ENCODE assay signal across 27 mouse cellular contexts in the genomic region with DNA sequence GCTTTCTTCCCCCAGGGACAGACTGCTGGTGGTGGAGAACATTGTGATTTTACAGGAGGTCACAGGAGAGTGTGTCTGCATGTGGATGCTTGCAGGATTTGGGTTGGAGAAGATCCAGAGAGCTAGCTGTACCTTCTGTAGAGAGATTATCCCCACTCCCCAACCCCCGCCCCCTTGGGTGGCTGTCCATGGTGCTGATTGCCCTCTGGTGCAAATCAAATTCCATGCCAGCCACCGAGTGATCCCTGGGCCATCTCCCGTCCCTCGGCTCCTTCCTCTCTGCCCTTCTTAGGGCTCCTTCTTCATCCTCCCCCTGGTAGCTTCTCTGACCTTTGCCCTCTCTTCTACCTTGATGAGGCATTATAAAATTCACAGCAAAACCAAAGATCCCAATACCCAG.
DNase-seq lines count a peak whose midpoint lies in the region; ATAC-seq lines count a peak whose summit lies in the region.
"Had no signal": no experiment of that assay in that cellular context is flagged by ENCODE, and none has a peak within 500 bp of the region (broad histone marks: within the 10 kb centered on the region; RNA-seq: fewer than 3 reads in every experiment).

No protein-coding gene starts in this region.

- no peak overlapping the region for H3K4me3 ChIP-seq in kidney, embryonic 14.5 days (ENCODE audit: low read length)
- no peak overlapping the region for H3K4me3 ChIP-seq in embryonic facial prominence, embryonic 10.5 days
- H3K4me3 ChIP-seq in limb, embryonic 11.5 days (ENCODE audit: low read depth, low read length) = no peak overlapping the region
- H3K4me3 ChIP-seq: erythroblast, embryonic 14.5 days; heart, adult 2 months; heart, embryonic 12.5 days; hindbrain, embryonic 12.5 days; limb, embryonic 13.5 days; megakaryocyte, embryonic 14.5 days; midbrain, embryonic 12.5 days; neural tube, embryonic 13.5 days had no signal

- WGBS in kidney, embryonic 14.5 days = 10% methylated on average over 4 of the region's 4 CpGs
- WGBS in embryonic facial prominence, embryonic 10.5 days = 22% methylated on average over 4 of the region's 4 CpGs
- 27% methylated on average over 4 of the region's 4 CpGs for WGBS in limb, embryonic 11.5 days

- no peaks in the 10 kb centered on the region for H3K27me3 ChIP-seq in kidney, embryonic 14.5 days (ENCODE audit: control insufficient read depth, insufficient read depth, low read length)
- no peaks in the 10 kb centered on the region for H3K27me3 ChIP-seq in embryonic facial prominence, embryonic 10.5 days (replicated peaks; ENCODE audit: low read depth, poor library complexity, severe bottlenecking)
- H3K27me3 ChIP-seq in limb, embryonic 11.5 days (ENCODE audit: control insufficient read depth, insufficient read depth, low read length) = no peaks in the 10 kb centered on the region
- H3K27me3 ChIP-seq: heart, embryonic 12.5 days; hindbrain, embryonic 12.5 days; limb, embryonic 13.5 days; midbrain, embryonic 12.5 days; neural tube, embryonic 13.5 days had no signal

- no peaks in the 10 kb centered on the region for H3K36me3 ChIP-seq in kidney, embryonic 14.5 days (ENCODE audit: control insufficient read depth, insufficient read depth, low read length)
- H3K36me3 ChIP-seq in embryonic facial prominence, embryonic 10.5 days (replicated peaks) = no peaks in the 10 kb centered on the region
- H3K36me3 ChIP-seq in limb, embryonic 11.5 days (ENCODE audit: control insufficient read depth, insufficient read depth, low read length) = no peaks in the 10 kb centered on the region
- H3K36me3 ChIP-seq: heart, embryonic 12.5 days; hindbrain, embryonic 12.5 days; limb, embryonic 13.5 days; midbrain, embryonic 12.5 days; neural tube, embryonic 13.5 days had no signal

- H3K4me1 ChIP-seq in kidney, embryonic 14.5 days (ENCODE audit: control insufficient read depth, insufficient read depth, low read length) = no peaks in the 10 kb centered on the region
- H3K4me1 ChIP-seq in embryonic facial prominence, embryonic 10.5 days = peaks cover 3% of the 10 kb centered on the region; the same call in 1 of the 2 replicates
- no peaks in the 10 kb centered on the region for H3K4me1 ChIP-seq in limb, embryonic 11.5 days (ENCODE audit: control insufficient read depth, insufficient read depth, low read length)
- H3K4me1 ChIP-seq: hindbrain, embryonic 12.5 days; limb, embryonic 13.5 days; megakaryocyte, embryonic 14.5 days; midbrain, embryonic 12.5 days; neural tube, embryonic 13.5 days had no signal

- no peak overlapping the region for H3K4me2 ChIP-seq in kidney, embryonic 14.5 days (replicated peaks; ENCODE audit: low read depth, low read length)
- no peak overlapping the region for H3K4me2 ChIP-seq in limb, embryonic 11.5 days (ENCODE audit: low read depth, severe bottlenecking)
- H3K4me2 ChIP-seq: heart, embryonic 12.5 days; hindbrain, embryonic 12.5 days; limb, embryonic 13.5 days; liver, embryonic 11.5 days; midbrain, embryonic 12.5 days; neural tube, embryonic 13.5 days had no signal

- no peaks in the 10 kb centered on the region for H3K9me3 ChIP-seq in kidney, embryonic 14.5 days (ENCODE audit: control insufficient read depth, low read length)
- 0 out of 2 replicates have a peak, but pooled peaks cover 3% of the 10 kb centered on the region for H3K9me3 ChIP-seq in embryonic facial prominence, embryonic 10.5 days
- no peaks in the 10 kb centered on the region for H3K9me3 ChIP-seq in limb, embryonic 11.5 days (ENCODE audit: control insufficient read depth, low read length)
- H3K9me3 ChIP-seq: hindbrain, embryonic 12.5 days; limb, embryonic 13.5 days; megakaryocyte, embryonic 14.5 days; midbrain, embryonic 12.5 days; neural tube, embryonic 13.5 days had no signal

- H3K27ac ChIP-seq in kidney, embryonic 14.5 days (ENCODE audit: low read depth, low read length) = no peak overlapping the region
- H3K27ac ChIP-seq in embryonic facial prominence, embryonic 10.5 days (replicated peaks) = no peak overlapping the region
- no peak overlapping the region for H3K27ac ChIP-seq in limb, embryonic 11.5 days (replicated peaks; ENCODE audit: low read depth, low read length)
- H3K27ac ChIP-seq: heart, adult 2 months; hindbrain, embryonic 12.5 days; limb, embryonic 13.5 days; midbrain, embryonic 12.5 days; neural tube, embryonic 13.5 days had no signal

- peak; percentile 46 for DNase-seq in embryo, embryonic 10.5 days (ENCODE audit: low spot score)
- DNase-seq in embryo, embryonic 10 days (ENCODE audit: low spot score) = no peak
- DNase-seq in kidney, postnatal 10 days = peak; percentile 44
- peak; percentile 69 for DNase-seq in embryonic facial prominence, embryonic 10.5 days (ENCODE audit: low spot score)
- DNase-seq in limb, embryonic 11.5 days (ENCODE audit: low spot score) = peak; percentile 76
- DNase-seq in layer of hippocampus, adult 8-10 months (ENCODE audit: low spot score in 2 of 2) = no peak
- no peak for DNase-seq in spleen, adult 18-20 months
- DNase-seq: adrenal gland, adult 8-10 months; cerebellum, postnatal 10 days; heart, adult 2 months; kidney, adult 11 months; layer of hippocampus, adult 9-11 months; lung, postnatal 4 days; retina, postnatal 1 day; right cerebral cortex, postnatal 14 days; thymus, adult 2 months had no signal

- no peak overlapping the region for H3K9ac ChIP-seq in kidney, embryonic 14.5 days (ENCODE audit: low read depth, low read length)
- H3K9ac ChIP-seq in limb, embryonic 11.5 days (ENCODE audit: low read length) = no peak overlapping the region
- H3K9ac ChIP-seq: heart, embryonic 12.5 days; hindbrain, embryonic 12.5 days; limb, embryonic 13.5 days; midbrain, embryonic 12.5 days; neural tube, embryonic 13.5 days had no signal

- ATAC-seq in kidney, embryonic 14.5 days (ENCODE audit: low FRiP score, low TSS enrichment) = no peak
- no peak for ATAC-seq in limb, embryonic 11.5 days (ENCODE audit: insufficient number of reproducible peaks, low FRiP score, low TSS enrichment, low read depth)
- ATAC-seq: CD4-positive, CD25-positive, alpha-beta regulatory T cell, adult 4 months; forebrain, embryonic 16.5 days had no signal

Comparison
In these comparisons a context has a peak if more than half of its experiments do, and no peak if none do; other contexts are left out.
1. DNase-seq: peak in embryo, embryonic 10.5 days (single experiment), kidney, postnatal 10 days (single experiment), embryonic facial prominence, embryonic 10.5 days (single experiment) and limb, embryonic 11.5 days (single experiment); none in embryo, embryonic 10 days (single experiment), layer of hippocampus, adult 8-10 months (0 of 2) and spleen, adult 18-20 months (0 of 2).